Mouse (Mus musculus) hindbrain, postnatal 0 days (tissue): ENCODE data around the gene Xpo4. TPM values are rescaled to one million over a fixed set of nuclear protein-coding genes. Genes with fewer than 3 reads are reported as not detected.
"Not testable (repeated sequence)": the region's sequence is repeated elsewhere in the genome, so short reads cannot be mapped to it uniquely, and the experiment has no call there.

Experiments used
- ATAC-seq: fragments of 200-750 bp; cut with Nextera tagmentation; 2 replicates; pipeline ENCODE4 v1.8.0; 2017; ENCODE audit warnings: mild to moderate bottlenecking, moderate TSS enrichment, moderate library complexity
- DNase-seq: peaks from one replicate; pipeline ENCODE4 v3.0.0-alpha.2; 2015; ENCODE audit warnings: low spot score
- H3K27ac ChIP-seq: fragments of 300-500 bp; sonication (generic); 2 replicates; pipeline ENCODE4 v1.5.1; 2014; ENCODE audit warnings: mild to moderate bottlenecking
- H3K27me3 ChIP-seq: fragments of 300-500 bp; sonication (generic); 2 replicates; pipeline ENCODE4 v1.6.1; 2014; ENCODE audit warnings: low read length, mixed read lengths; ENCODE audit not compliant: insufficient read depth
- H3K36me3 ChIP-seq: fragments of 300-500 bp; sonication (generic); 2 replicates; pipeline ENCODE4 v1.6.1; 2014; ENCODE audit warnings: low read length, mixed read lengths; ENCODE audit not compliant: insufficient read depth
- H3K4me1 ChIP-seq: fragments of 300-500 bp; sonication (generic); 2 replicates; pipeline ENCODE4 v1.6.1; 2014; ENCODE audit warnings: antibody characterized with exemption, low read length, mixed read lengths; ENCODE audit not compliant: insufficient read depth
- H3K4me2 ChIP-seq: fragments of 300-500 bp; sonication (generic); 2 replicates; pipeline ENCODE4 v1.6.1; 2014; ENCODE audit warnings: low read depth, mild to moderate bottlenecking, low read length, moderate library complexity, mixed read lengths
- H3K4me3 ChIP-seq: fragments of 300-500 bp; sonication (generic); 2 replicates; pipeline ENCODE4 v1.5.1; 2014; ENCODE audit warnings: low read length
- H3K9ac ChIP-seq: fragments of 300-500 bp; sonication (generic); replicated peaks from 2 replicates; pipeline ENCODE4 v1.6.1; 2014; ENCODE audit warnings: mild to moderate bottlenecking, low read length, moderate library complexity, mixed read lengths
- H3K9me3 ChIP-seq: fragments of 300-500 bp; sonication (generic); 2 replicates; pipeline ENCODE4 v1.6.1; 2016; ENCODE audit warnings: low read length, mixed read lengths
- CTCF ChIP-seq: IDR thresholded peaks from 2 replicates; pipeline ENCODE4 v1.5.1; 2016; ENCODE audit warnings: antibody characterized with exemption, control low read depth, low read depth
- WGBS: fragments of 180-500 bp; shearing (Covaris S2); extraction: QIAGEN DNeasy Blood & Tissue Kit; methylation state at CpG from one replicate; pipeline ENCODE4 v1.1.7; 2014; 5-methylcytosine and 5-hydroxymethylcytosine counted together
- polyA plus RNA-seq: library from polyadenylated mRNA; unstranded; fragments of >200 nt; fragmentation: Nextera tagmentation; extraction: Ambion mirVana; gene quantifications from 2 replicates; pipeline ENCODE4 v1.2.1, GENCODE M21; 2015
- total RNA-seq: library from RNA; depleted of rRNA; stranded (reverse); fragments of >200 nt; gene quantifications from 2 replicates; pipeline ENCODE4 v1.2.3, GENCODE M21; 2014

Gene Xpo4
- total and polyA plus RNA-seq, 2 experiments from 2014 or later = 10.1 to 12.4 TPM

DNA sequence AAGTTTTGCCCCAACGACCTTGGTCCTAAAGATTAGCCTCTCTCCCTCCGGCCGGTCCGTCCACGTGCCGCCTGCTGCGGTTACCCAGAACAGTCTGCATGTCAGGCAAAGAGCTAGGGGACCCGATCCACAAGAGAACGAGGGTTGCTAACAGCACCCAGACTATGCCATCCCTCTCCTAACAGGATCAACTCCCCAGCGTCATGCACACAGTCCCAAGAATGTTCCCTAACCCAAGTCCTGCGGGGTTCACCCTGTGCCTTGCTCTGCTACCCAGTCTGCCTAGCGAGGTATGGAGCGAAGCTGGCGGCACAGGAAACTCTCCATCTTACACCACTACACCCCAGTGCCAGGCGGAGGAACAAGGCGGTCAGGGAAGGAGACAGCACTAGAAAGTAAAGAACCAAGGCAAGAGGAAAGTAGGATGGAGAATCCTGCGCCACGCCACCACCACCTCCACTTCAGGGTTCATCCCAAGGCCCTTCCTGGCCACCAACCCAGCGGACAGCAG lies 864 bp downstream of the Xpo4 start:
- DNase-seq (peak; percentile 5), ATAC-seq (peak; percentile 63)

DNA sequence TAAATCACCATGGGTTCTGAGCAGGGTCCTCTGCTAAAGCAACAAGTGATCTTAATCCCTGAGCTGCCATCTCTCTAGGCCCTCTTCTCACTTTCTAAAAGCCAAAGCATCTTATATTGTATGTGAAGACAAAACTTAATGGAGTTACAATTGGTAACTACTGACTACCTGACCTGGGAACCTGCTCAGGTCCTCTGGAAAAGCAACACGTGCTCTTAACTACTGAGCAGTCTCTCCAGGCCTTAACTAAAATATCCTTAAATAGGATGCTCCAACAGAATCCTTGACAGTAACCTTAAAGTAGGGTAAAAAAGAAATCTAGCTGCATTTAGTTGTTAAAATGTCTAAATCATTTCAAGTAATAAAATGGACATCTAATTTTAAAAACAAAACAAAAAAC lies 1.6 kb downstream of the Xpo4 start:
- WGBS = 39% methylated on average over 1 of the region's 1 CpGs
- no peak overlapping the region; the same call in 1 of the 2 replicates for H3K9ac ChIP-seq

More for the DNA sequence above, 864 bp downstream of the Xpo4 start:
- no peak for TF ChIP-seq CTCF
- Histone ChIP-seq H3K4me1 (peaks cover 11% of the 10 kb centered on the region; the same call in 1 of the 2 replicates), H3K27ac (peak overlapping the region; percentile 93), H3K27me3 (no peaks in the 10 kb centered on the region), H3K4me3 (peak overlapping the region; percentile 91), H3K9ac (peak overlapping the region; percentile 86), H3K4me2 (peak overlapping the region; percentile 99), H3K9me3 (no peaks in the 10 kb centered on the region), H3K36me3 (no peaks in the 10 kb centered on the region)
- under 1% methylated on average over 19 of the region's 19 CpGs for WGBS

DNA sequence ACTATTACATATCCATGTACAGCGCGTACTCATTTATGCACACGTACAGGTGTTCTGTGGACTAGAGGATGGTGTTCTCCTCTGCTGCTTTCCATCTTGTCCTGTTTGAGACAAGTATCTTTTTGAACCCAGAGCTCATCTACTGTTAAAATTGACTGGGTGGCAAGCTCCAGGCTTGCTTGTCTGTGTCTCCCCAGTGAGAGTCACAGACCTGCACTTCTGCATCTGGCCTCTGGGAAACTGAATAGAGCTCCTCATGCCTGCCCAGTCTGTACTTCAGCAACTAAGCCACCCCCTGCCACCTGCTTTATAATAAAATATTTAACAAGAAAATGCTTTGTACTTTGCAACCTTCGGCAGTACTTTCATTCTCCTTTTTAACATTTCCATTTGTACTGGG lies 6.9 kb downstream of the Xpo4 start:
- no peak for ATAC-seq
- Histone ChIP-seq H3K4me1 (no peaks in the 10 kb centered on the region), H3K27ac (no peak overlapping the region), H3K36me3 (no peaks in the 10 kb centered on the region), H3K4me3 (no peak overlapping the region), H3K4me2 (no peak overlapping the region), H3K27me3 (no peaks in the 10 kb centered on the region), H3K9ac (no peak overlapping the region), H3K9me3 (no peaks in the 10 kb centered on the region)
- WGBS = 96% methylated on average over 4 of the region's 4 CpGs
- DNase-seq = no peak
- TF ChIP-seq CTCF = peak; percentile 33; the same call in 1 of the 2 replicates

More for the DNA sequence above, 1.6 kb downstream of the Xpo4 start:
- Histone ChIP-seq H3K9me3 (no peaks in the 10 kb centered on the region), H3K4me2 (peak overlapping the region; percentile 99), H3K36me3 (no peaks in the 10 kb centered on the region), H3K27ac (no peak overlapping the region), H3K4me1 (peaks cover 11% of the 10 kb centered on the region; the same call in 1 of the 2 replicates), H3K4me3 (peak overlapping the region; percentile 91), H3K27me3 (no peaks in the 10 kb centered on the region)
- no peak for TF ChIP-seq CTCF
- ATAC-seq (no peak), DNase-seq (no peak)

DNA sequence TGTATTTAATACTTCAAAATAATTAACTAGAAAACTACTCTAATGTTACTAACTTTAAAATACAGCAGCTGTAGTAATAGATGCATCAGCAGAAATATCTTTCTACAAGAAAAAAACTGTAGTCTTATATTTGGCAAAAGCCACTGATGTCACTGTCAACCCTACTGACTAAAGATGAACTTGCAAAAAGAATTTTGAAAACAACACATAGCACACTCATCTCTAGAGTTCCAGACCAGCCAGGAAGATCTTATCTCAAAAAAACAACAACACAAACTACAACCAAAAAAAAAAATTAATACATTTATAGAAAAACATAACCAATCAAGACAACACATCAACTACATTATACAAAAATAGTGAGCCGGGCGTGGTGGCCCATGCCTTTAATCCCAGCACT lies 7.7 kb downstream of the Xpo4 start:
- Histone ChIP-seq H3K4me3 (no peak overlapping the region), H3K27me3 (no peaks in the 10 kb centered on the region), H3K36me3 (no peaks in the 10 kb centered on the region), H3K27ac (no peak overlapping the region), H3K9me3 (no peaks in the 10 kb centered on the region), H3K4me1 (no peaks in the 10 kb centered on the region), H3K9ac (no peak overlapping the region), H3K4me2 (no peak overlapping the region)
- no peak for TF ChIP-seq CTCF
- no peak for ATAC-seq
- 98% methylated on average over 2 of the region's 2 CpGs for WGBS
- DNase-seq = no peak

DNA sequence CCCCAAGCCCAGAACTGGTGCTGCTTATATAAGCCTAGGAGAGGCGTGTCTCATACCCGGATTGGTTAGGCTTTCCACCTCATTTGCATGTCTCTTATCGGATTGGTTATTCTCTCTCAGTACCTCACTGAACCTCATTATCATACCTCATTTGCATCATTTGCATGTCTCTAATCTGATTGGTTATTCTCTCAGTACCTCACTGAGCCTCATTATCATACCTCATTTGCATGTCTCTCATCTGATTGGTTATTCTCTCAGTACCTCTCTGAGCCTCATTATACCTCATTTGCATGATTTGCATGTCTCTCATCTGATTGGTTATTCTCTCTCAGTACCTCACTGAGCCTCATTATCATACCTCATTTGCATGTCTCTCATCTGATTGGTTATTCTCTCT lies 8.7 kb downstream of the Xpo4 start:
- not testable (repeated sequence) for H3K27me3 ChIP-seq, H3K9ac ChIP-seq, H3K27ac ChIP-seq, H3K4me3 ChIP-seq, ATAC-seq, DNase-seq, H3K36me3 ChIP-seq, H3K4me1 ChIP-seq, H3K9me3 ChIP-seq, H3K4me2 ChIP-seq
- WGBS = 93% methylated on average over 3 of the region's 3 CpGs

DNA sequence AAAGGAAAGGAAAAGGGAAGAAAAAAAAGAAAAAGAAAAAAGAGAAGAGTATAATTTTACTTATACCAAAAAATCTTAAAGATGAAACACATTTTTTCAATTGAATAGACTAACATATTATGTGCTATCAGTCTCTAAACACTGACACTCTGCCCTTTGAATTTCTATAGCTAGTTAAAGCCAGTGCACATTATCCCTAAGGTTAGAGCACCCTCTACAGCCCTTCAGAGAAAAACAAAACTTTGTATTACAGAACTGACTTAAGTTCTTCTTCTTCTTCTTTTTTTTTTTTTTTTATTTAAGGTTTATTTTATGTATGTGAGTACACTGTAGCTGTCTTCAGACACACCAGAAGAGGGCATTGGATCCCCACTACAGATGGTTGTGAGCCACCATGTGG lies 15.7 kb downstream of the Xpo4 start:
- peak; percentile 21; the same call in 1 of the 2 replicates for TF ChIP-seq CTCF
- DNase-seq (no peak), ATAC-seq (no peak)
- Histone ChIP-seq H3K27ac (no peak overlapping the region), H3K9me3 (no peaks in the 10 kb centered on the region), H3K36me3 (no peaks in the 10 kb centered on the region), H3K4me2 (no peak overlapping the region), H3K4me3 (no peak overlapping the region), H3K9ac (no peak overlapping the region), H3K4me1 (no peaks in the 10 kb centered on the region), H3K27me3 (no peaks in the 10 kb centered on the region)

DNA sequence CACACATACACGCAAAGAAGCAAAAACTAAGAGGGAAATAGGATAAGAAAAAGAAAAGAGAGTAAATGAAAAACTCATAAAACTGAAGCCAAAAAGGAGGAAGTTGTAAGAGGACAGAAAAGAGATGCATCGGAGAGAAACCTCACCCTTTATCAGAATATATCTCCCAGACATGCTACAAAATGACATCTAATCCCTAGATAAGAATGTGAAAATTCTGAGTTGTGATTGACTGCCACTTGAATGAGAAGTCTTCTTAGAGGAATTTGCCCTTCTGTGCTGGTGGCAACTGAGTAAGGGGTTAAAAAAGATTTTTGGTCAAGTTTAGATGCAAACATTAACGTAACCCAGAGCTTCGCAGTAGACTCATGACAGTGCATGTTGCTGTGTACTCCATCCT lies 19.1 kb downstream of the Xpo4 start:
- 98% methylated on average over 4 of the region's 4 CpGs for WGBS
- H3K27ac ChIP-seq = no peak overlapping the region
- no peaks in the 10 kb centered on the region for H3K4me1 ChIP-seq
- H3K9me3 ChIP-seq = no peaks in the 10 kb centered on the region
- no peak overlapping the region for H3K4me2 ChIP-seq
- ATAC-seq = no peak
- no peak for DNase-seq
- no peak overlapping the region for H3K9ac ChIP-seq
- H3K4me3 ChIP-seq = no peak overlapping the region
- no peaks in the 10 kb centered on the region for H3K27me3 ChIP-seq
- TF ChIP-seq CTCF = no peak
- no peaks in the 10 kb centered on the region for H3K36me3 ChIP-seq
